Mouse (Mus musculus): Measurements from ENCODE around the gene Ddx27.
"Not testable (repeated sequence)": the region's sequence is repeated elsewhere in the genome, so short reads cannot be mapped to it uniquely, and the experiment has no call there.

Gene Ddx27

DNA sequence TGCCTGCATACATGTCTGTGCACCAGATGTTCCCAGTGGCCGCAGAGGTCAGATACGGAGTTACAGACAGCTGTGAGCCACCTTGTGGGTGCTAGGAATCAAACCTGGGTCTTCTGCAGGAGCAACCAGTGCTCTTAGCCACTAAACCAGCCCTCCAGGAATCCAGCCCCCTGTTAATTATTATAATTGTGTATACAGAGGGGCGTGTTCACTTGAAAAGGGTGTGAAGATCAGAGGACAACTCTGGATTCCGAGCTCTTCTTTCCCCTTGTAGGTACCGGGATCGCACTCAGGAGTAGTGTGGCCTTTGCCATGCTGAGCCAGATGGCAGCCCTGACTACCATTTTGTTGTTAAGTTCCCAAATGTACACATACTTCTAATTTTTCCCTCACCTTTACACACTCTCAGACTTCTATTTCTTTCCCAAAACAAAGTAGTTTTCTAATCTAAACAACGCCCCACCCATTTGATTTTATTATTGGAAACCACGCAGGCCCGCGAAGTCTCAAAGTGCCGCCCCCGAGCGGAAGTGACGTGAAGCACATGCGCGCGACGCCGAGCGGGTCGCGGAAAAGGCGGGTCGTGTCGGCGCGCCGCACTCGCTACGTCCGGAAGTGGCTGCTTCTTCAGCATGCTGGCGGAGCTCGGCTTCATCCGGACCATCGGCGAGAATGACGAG is at the start of gene Ddx27:
TSS of gene Ddx27 (plus strand) at position 492 of the 680 bp plus-strand sequence.
- DNase-seq: peak; percentile 94

DNA sequence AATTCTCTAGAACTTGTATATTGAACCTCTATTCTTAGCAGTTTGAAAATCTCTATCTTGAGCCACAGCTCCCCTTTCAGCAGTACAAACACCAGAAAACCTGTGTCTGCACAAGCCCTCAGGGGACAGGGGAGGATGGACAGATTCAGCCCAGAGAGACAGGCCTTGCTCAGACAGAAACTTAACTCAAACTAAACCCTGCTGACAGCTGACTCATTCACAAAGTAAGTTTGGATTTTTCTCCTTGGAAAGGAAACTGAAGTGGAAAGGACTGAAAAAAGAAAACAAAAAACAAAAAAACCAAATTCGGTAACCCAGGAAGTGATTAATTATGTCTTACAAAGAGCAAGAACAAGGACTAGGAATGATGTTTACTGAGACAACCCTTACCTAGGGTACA is 41.8 kb upstream of the Ddx27 start:
- no peak for DNase-seq

DNA sequence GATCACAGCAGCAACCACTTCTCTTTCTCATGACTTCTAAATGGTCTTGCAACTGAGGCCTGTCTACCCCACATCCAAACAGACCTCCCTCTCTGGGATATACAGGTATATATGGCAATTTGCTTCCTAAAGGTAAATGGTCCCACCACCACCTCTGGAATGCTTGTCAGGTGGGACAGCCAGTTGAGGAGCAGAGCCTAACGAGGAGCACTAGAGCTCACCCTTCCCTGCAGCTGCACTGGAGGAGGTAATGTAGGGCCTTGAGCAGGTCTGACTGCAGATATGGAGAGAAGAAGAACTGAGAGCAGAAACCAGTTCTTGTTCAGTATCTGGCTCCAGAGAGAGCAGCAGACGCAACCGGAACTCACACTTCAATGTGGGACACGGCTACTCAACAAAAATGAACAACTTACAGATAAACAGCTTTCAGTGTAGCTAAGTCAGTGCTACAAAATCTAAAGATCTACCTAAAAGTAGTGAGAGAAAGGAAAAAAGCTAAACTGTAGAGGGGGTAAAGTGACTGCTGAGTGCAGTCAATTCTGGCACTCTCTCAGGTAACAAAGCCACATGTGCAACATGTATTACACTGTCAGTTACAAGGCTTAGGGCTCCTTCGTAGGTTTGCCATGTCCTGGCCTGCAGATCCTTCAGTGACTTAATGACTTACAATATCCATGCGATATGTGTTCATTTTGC is 40.7 kb upstream of the Ddx27 start:
- no peak for DNase-seq

DNA sequence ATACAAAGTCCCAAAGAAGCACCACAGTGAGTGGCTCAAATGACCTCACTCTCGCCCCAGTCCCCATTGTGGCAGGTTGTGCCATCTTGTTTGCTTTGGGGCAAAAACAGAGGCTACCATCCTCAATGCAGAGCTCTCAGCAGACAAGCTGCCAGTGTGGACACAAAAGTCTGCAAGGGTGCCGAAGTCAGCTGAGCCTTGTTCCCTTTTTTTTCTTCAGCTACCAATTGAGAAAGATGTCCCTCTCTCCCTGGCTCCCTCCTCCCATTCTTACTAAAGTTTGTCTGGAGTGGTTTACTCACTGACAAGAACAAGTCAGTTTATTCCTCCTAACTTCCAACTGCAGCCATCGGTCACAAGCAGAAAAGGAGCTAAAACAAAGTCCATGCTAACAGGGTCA is 38.6 kb upstream of the Ddx27 start:
- DNase-seq: no peak

DNA sequence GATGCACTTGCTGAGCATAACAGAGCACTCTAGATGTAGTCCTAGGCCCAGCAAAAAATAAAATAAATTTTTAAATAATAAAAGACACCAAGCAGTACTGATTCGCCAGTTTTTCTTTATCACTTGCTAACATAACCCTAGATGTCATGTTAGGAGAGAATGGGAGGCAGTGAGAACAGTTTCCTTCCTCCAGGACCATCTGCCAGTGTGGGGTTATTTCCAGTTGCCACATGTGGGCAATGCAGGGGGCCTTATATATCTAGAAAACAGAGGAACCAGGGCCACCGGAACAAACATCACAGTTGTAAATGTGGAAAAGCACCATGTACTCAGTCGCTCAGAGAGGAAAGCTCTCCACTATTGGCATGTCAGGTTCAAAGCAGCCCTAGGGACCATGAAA is 37.5 kb upstream of the Ddx27 start:
- DNase-seq: no peak

- no peak for DNase-seq
These were observed 34.8 kb upstream of the Ddx27 start for GRCm38 (mm10) chr2:166980161-166980560.

GRCm38 (mm10) chr2:166983351-166983894 is 31.6 kb upstream of the Ddx27 start:
- no peak for DNase-seq

DNA sequence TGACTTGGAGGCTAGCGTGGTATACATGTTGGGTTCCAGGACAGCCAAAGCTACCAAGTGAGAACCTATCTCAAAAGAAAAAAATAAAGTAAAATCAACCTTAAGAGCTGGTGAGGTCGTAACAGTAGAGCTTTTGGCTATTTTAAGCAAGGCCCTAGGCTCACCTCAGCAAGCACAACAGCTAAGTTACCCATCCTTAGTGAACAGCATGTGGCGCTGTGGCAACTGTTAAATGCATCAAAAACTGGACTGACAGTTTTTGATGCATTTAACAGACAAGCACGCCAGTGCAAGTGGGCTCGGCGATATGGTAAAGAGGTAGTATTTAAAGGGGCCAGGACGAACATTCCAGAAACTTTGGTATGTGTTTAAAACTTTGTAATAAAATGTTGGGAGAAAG is 24.1 kb upstream of the Ddx27 start:
- no peak for DNase-seq

GRCm38 (mm10) chr2:166991945-166992344 is 23.0 kb upstream of the Ddx27 start:
- DNase-seq: no peak

DNA sequence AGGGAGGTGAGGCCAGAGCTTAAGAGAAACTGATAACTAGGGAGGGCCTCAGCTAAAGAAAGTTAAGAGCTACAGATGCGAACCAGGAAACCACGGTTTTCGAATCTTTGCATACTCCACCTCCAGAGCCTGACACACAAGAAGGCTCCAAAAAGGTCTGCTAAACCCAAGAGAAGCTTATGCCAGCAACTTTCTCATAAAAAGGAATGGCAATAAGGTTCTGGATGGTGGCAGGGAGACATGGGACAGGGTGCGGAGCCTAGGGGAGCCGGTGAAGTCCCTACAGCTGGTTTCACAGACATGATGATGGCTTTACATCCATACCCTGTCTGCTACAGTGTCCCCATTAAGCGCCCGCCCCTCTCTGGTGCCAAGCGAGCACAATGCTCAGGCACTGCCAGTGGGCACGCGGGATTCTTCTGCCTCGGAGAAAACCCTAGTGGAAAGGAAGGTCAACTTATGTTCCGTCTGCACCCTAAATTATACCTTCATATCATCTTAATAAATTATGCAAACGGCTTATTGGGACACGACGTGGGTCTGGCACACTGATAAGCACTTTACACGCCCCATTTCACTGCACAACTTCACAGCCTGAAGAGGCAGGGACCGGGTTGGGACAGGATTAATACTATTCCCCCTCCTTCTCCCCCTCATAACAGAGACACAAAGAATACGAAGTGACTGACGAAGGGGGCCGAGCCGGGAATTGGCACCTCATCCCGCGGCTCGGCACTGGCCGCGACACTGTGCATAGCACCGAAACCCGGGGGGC is 19.8 kb upstream of the Ddx27 start:
- DNase-seq: peak; percentile 50

GRCm38 (mm10) chr2:166995796-166996532 is 19.0 kb upstream of the Ddx27 start, which contains the start of gene Stau1:
Stau1 (minus strand) TSS chr2:166996299.
- DNase-seq: peak; percentile 97

GRCm38 (mm10) chr2:166996533-166996894 is 18.5 kb upstream of the Ddx27 start:
- no peak for DNase-seq

DNA sequence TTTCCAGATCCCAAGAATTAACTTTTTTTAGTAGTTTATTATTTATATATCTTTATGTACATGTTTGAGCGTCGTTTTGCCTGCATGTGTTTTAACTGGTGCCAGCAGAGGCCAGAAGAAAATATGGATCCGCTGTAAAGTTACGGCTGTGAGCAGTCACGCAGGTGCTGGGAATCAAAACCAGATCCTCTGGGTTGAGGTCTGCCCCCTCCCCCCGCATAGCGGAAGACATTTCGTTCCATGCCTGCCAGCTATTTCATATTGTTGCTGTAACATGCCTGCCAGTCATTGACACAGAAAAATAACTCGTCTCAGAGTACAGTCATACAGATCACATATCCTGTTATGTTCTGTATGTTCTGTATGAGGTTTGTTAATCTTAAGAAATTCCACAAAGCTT is 13.5 kb upstream of the Ddx27 start:
- DNase-seq: no peak

- peak; percentile 79 for DNase-seq
These were observed 10.7 kb upstream of the Ddx27 start for GRCm38 (mm10) chr2:167004099-167004854.

- no peak for DNase-seq
These were observed 8.6 kb upstream of the Ddx27 start for GRCm38 (mm10) chr2:167006355-167006754.

DNA sequence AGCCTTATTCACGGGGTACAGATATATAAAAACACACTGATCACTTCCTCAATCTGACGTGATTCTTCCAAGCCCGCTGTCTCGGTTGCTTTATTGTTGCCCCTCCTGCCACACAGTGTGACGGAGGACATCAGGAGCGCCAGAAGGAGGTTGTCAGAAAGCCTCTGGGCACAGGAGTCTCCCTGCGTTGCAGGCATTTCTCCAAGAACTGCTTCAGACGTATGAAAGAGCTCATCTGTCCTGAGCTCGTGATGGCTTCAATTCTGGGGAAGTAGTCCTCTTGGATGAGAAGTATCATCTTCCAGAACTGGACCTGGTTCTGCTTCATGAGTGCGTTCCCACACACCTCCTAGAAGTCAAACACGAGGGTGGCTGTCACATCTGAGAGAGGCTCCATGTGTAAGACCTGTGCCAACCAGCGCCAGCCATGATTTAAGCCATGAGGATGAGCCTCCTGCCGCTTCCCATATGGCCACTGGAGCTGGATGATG is 7.9 kb upstream of the Ddx27 start:
- DNase-seq: no peak

DNA sequence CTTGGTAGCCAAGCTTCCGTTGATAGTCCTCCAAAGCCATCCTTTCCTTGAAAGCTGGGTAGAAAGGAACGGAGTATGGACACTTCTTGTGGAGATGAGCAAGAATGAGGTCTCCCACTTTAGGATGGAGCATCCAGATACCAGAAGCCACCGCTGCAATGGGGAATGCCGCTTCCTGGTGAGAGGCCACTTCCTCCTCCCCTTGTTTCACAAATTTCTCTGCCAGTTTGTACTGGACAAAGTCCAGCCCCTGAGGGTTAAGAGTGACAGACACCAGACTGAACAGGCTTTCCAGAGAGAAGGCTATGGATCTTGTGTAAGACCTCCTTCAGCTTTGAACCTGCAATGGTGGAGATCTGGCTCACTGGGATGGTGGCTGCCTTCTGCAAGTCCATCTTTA is 7.4 kb upstream of the Ddx27 start:
- not testable (repeated sequence) for DNase-seq

- no peak for DNase-seq
These were observed 5.5 kb upstream of the Ddx27 start for GRCm38 (mm10) chr2:167009483-167009882.

- no peak for DNase-seq
These were observed 4.4 kb upstream of the Ddx27 start for GRCm38 (mm10) chr2:167010546-167010945.

- no peak for DNase-seq
These were observed 357 bp downstream of the Ddx27 start for GRCm38 (mm10) chr2:167015382-167015718.

DNA sequence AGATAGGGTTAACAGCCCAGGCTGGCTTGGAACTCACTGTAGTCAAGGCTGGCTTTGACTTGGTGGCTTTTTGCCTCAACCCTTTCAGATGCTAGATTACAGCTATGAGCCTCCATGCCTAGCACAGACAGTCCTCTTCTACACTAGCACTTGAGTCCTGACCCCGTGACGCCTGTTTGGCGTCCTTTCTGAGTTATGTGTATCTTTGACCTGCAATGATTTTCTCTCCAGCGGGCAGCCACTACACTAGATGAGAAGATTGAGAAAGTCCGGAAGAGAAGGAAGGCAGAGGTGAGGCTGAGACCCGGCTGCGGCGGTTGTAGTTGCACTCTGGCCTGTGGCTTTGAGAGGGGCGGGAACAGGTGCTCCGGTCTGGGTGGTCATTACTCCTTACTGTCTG is 4.4 kb downstream of the Ddx27 start:
- DNase-seq: no peak

DNA sequence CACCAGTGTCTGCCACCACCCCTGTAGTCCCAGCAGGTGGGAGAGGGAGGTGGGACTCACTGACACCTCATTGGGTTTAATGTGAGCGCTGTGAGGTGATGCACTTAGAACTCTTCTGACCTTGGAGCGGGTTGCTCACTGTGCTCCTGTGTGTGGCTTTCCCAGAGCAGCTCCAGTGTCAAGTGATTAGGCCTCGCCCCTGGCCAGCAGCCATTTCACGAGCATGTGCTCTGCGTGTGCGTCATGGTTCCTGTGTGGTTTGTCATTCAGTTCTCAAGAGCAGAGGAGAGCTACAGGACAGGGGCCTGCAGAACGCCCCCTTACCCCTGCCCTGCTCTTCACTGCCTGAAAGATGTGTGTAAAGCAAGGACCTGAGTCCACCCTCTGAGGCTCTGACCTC is 13.6 kb downstream of the Ddx27 start:
- DNase-seq: no peak

Data from thymus, postnatal 14 days (tissue).